ENCODE assay signal across 8 mouse cellular contexts in the genomic region with DNA sequence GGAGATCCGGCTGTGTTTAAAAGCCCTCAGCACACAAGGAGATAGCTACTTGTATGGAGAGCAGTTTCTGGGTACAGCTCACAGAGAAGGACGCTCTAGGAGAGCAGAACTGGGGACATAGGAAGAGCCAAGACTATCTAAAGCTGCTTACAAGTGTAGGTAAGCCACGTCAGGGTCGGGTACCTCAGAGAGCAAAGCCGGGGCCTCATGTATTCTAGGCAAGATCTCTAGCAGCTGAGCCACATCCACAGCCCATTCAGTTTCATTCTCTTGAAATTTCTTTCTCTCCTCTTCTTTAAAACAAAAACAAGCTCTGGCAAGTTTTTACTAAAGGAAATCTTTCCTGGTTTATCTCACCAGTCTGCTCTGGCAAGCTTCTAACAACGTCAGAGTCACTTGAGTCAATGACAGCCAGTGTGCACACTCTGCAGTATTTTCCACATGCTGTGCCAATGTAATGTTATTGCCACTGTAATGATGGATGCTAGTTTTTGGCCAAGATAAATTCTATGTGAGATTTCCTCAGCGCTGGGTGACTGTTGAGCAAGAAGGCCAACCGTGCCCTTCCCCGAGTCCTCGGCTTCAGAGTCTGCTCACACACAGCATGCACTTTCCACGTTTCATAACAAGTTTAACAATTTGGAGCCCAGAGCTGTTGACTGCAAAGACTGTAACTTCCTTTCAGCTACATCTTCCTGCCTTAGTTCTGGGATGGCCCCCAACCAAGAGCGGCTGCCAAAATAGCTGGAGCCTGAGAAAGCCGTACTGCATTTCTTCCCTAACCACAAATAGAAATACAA. TPM values are rescaled to one million over a fixed set of nuclear protein-coding genes. Genes with fewer than 3 reads are reported as not detected.
DNase-seq lines count a peak whose midpoint lies in the region; ATAC-seq lines count a peak whose summit lies in the region.

No protein-coding gene starts in this region.

- intact Hi-C loops in left cerebral cortex, postnatal 36 days (cut with DNase I): no loop called here

- DNase-seq in 3134 (ENCODE audit: extremely low read depth, insufficient read length, low spot score): peak; percentile 59
- peak; percentile 86 for DNase-seq in adrenal gland, adult 2 months
- DNase-seq in gastrocnemius, postnatal 25 days: peak; percentile 69
- peak; percentile 47 for DNase-seq in kidney, adult 18-20 months
- peak; percentile 42 to 52 for DNase-seq in left cerebral cortex, postnatal 36 days (ENCODE audit: low spot score in 2 of 2)
- DNase-seq in right cerebral cortex, postnatal 36 days (ENCODE audit: low spot score in 2 of 2): peak; percentile 32 to 43
- no peak for DNase-seq in embryo, embryonic 10 days (ENCODE audit: low spot score)

- ATAC-seq in monocyte, adult 5-6 weeks (replicated peaks; ENCODE audit: insufficient number of reproducible peaks, low FRiP score, low TSS enrichment, poor library complexity, severe bottlenecking): no peak

RNA-seq across cellular contexts. Expression of gene Rnase10, which starts 0.6 kb away (rescaled TPM):
- total RNA-seq in adrenal gland, adult 2 months (2021): under 1 TPM; 0.24 to 0.26 TPM
- not detected in 2 replicates for polyA plus RNA-seq in adrenal gland, adult 2 months (2012; rRNA removed)
- total RNA-seq in gastrocnemius, postnatal 25 days (2021): not detected
- total RNA-seq in left cerebral cortex, postnatal 36 days (2021): under 1 TPM; 0.20 to 0.25 TPM
- not detected in 3 replicates for total RNA-seq in monocyte, adult 5-6 weeks (2017)

RNA-seq across cellular contexts. Expression of gene Rnase9, which starts 33.6 kb away (rescaled TPM):
- not detected for total RNA-seq in adrenal gland, adult 2 months (2021)
- polyA plus RNA-seq in adrenal gland, adult 2 months (2012; rRNA removed): not detected in 2 replicates
- not detected for total RNA-seq in gastrocnemius, postnatal 25 days (2021)
- total RNA-seq in left cerebral cortex, postnatal 36 days (2021): not detected
- not detected in 3 replicates for total RNA-seq in monocyte, adult 5-6 weeks (2017)

RNA-seq across cellular contexts. Expression of gene Rnase11, which starts 41.8 kb away (rescaled TPM):
- not detected for total RNA-seq in adrenal gland, adult 2 months (2021)
- polyA plus RNA-seq in adrenal gland, adult 2 months (2012; rRNA removed): not detected in 2 replicates
- total RNA-seq in gastrocnemius, postnatal 25 days (2021): not detected
- total RNA-seq in left cerebral cortex, postnatal 36 days (2021): not detected
- not detected in 3 replicates for total RNA-seq in monocyte, adult 5-6 weeks (2017)

RNA-seq across cellular contexts. Expression of gene Rnase12, which starts 49.3 kb away (rescaled TPM):
- not detected for total RNA-seq in adrenal gland, adult 2 months (2021)
- not detected in 2 replicates for polyA plus RNA-seq in adrenal gland, adult 2 months (2012; rRNA removed)
- not detected for total RNA-seq in gastrocnemius, postnatal 25 days (2021)
- not detected for total RNA-seq in left cerebral cortex, postnatal 36 days (2021)
- 1.1 TPM in 1 of 3 replicates, not detected in the others for total RNA-seq in monocyte, adult 5-6 weeks (2017)

RNA-seq across cellular contexts. Expression of gene Pnp2, which starts 52.3 kb away (rescaled TPM):
- total RNA-seq in adrenal gland, adult 2 months (2021): 1 to 10 TPM; 1.5 to 2.5 TPM
- 0.37 and 0.49 TPM in 2 replicates for polyA plus RNA-seq in adrenal gland, adult 2 months (2012; rRNA removed)
- total RNA-seq in gastrocnemius, postnatal 25 days (2021): under 1 TPM; 0.46 to 0.49 TPM
- 1 to 10 TPM; 1.1 to 1.4 TPM for total RNA-seq in left cerebral cortex, postnatal 36 days (2021)
- 1.9 to 3.0 TPM (median 1.9 TPM) in 3 replicates for total RNA-seq in monocyte, adult 5-6 weeks (2017)
